In genomic region chr12:99286662-99287061, GRCm38 (mm10) we compare ENCODE assay signal across 12 mouse cellular contexts.
DNase-seq lines count a peak whose midpoint lies in the region; ATAC-seq and TF ChIP-seq lines count a peak whose summit lies in the region.
"Had no signal": no experiment of that assay in that cellular context is flagged by ENCODE, and none has a peak within 500 bp of the region (broad histone marks: within the 10 kb centered on the region; RNA-seq: fewer than 3 reads in every experiment).

No protein-coding gene starts in this region.

- in situ Hi-C loops in Patski (cut with MboI; ENCODE audit: low pct_unique_long_range_greater_than_20kb), result no loop called here

- no peak for TF ChIP-seq CTCF in Patski (IDR thresholded peaks at IDR 0.05)

- no peak overlapping the region for H3K9ac ChIP-seq in forebrain, embryonic 12.5 days
- no peak overlapping the region for H3K9ac ChIP-seq in midbrain, embryonic 12.5 days (replicated peaks)
- H3K9ac ChIP-seq: liver, embryonic 15.5 days had no signal

- H3K27ac ChIP-seq in forebrain, embryonic 12.5 days, result peak overlapping the region; percentile 66
- H3K27ac ChIP-seq in midbrain, embryonic 12.5 days (replicated peaks), result peak overlapping the region; percentile 52
- H3K27ac ChIP-seq: liver, embryonic 15.5 days had no signal

- H3K9me3 ChIP-seq in forebrain, embryonic 12.5 days, result no peaks in the 10 kb centered on the region
- H3K9me3 ChIP-seq in midbrain, embryonic 12.5 days, result no peaks in the 10 kb centered on the region
- H3K9me3 ChIP-seq: liver, embryonic 15.5 days had no signal

- peaks cover 12% of the 10 kb centered on the region for H3K36me3 ChIP-seq in forebrain, embryonic 12.5 days (replicated peaks)
- H3K36me3 ChIP-seq in midbrain, embryonic 12.5 days, result peaks cover 6% of the 10 kb centered on the region; the same call in 1 of the 2 replicates
- H3K36me3 ChIP-seq: liver, embryonic 15.5 days had no signal

- POLR2A ChIA-PET in Patski (lab: Charles Lee), result no interaction called here

- H3K4me3 ChIP-seq in forebrain, embryonic 12.5 days (replicated peaks), result no peak overlapping the region
- H3K4me3 ChIP-seq in midbrain, embryonic 12.5 days, result no peak overlapping the region
- H3K4me3 ChIP-seq: liver, embryonic 15.5 days had no signal

- DNase-seq in Patski (ENCODE audit: low read depth, low spot score), result no peak
- DNase-seq in cerebellum, adult 18-20 months, result peak; percentile 49 to 54
- no peak for DNase-seq in natural killer cell, adult 2 months (ENCODE audit: low spot score in 2 of 2)
- no peak for DNase-seq in embryo, embryonic 10 days (ENCODE audit: low spot score)
- DNase-seq in right cerebral cortex, postnatal 36 days (ENCODE audit: low spot score in 2 of 2), result no peak
- DNase-seq in layer of hippocampus, adult 11-12 months (ENCODE audit: low spot score), result no peak
- DNase-seq: adrenal gland, adult 8-10 months; embryo, embryonic 11 days; layer of hippocampus, postnatal 36 days had no signal

- CTCF ChIA-PET in Patski (lab: Charles Lee), result no interaction called here

- no peak overlapping the region for H3K4me2 ChIP-seq in forebrain, embryonic 12.5 days
- H3K4me2 ChIP-seq in midbrain, embryonic 12.5 days (replicated peaks), result no peak overlapping the region
- H3K4me2 ChIP-seq: liver, embryonic 15.5 days had no signal

- H3K27me3 ChIP-seq in Patski, result no peaks in the 10 kb centered on the region
- no peaks in the 10 kb centered on the region for H3K27me3 ChIP-seq in forebrain, embryonic 12.5 days
- no peaks in the 10 kb centered on the region for H3K27me3 ChIP-seq in midbrain, embryonic 12.5 days
- H3K27me3 ChIP-seq: liver, embryonic 15.5 days had no signal

- H3K4me1 ChIP-seq in forebrain, embryonic 12.5 days, result peaks cover 68% of the 10 kb centered on the region
- peaks cover 64% of the 10 kb centered on the region for H3K4me1 ChIP-seq in midbrain, embryonic 12.5 days

- WGBS in forebrain, embryonic 12.5 days, result 44% methylated on average over 6 of the region's 6 CpGs
- 34% methylated on average over 6 of the region's 6 CpGs for WGBS in midbrain, embryonic 12.5 days

- peak; percentile 44 for ATAC-seq in Patski
- peak; percentile 73 for ATAC-seq in forebrain, embryonic 12.5 days (ENCODE audit: low FRiP score)
- peak; percentile 71 for ATAC-seq in midbrain, embryonic 12.5 days (ENCODE audit: low FRiP score, low read depth)

Comparison
In these comparisons a context has a peak if more than half of its experiments do, and no peak if none do; other contexts are left out.
1. DNase-seq: peak in cerebellum, adult 18-20 months (2 of 2); none in Patski (single experiment), natural killer cell, adult 2 months (0 of 2), embryo, embryonic 10 days (single experiment), right cerebral cortex, postnatal 36 days (0 of 2) and layer of hippocampus, adult 11-12 months (single experiment).
2. Peak in every context shown above with its lines, with median percentiles within 50 percentile points of each other: ATAC-seq.